Mouse (Mus musculus): ENCODE measurements around the gene Gm904. TPM values are rescaled to one million over a fixed set of nuclear protein-coding genes. Genes with fewer than 3 reads are reported as not detected.
"Not testable (repeated sequence)": the region's sequence is repeated elsewhere in the genome, so short reads cannot be mapped to it uniquely, and the experiment has no call there.

The Gm904 gene
- polyA plus RNA-seq (2015; fragmentation: Nextera tagmentation; extraction: Ambion mirVana) = not detected in 2 replicates

DNA sequence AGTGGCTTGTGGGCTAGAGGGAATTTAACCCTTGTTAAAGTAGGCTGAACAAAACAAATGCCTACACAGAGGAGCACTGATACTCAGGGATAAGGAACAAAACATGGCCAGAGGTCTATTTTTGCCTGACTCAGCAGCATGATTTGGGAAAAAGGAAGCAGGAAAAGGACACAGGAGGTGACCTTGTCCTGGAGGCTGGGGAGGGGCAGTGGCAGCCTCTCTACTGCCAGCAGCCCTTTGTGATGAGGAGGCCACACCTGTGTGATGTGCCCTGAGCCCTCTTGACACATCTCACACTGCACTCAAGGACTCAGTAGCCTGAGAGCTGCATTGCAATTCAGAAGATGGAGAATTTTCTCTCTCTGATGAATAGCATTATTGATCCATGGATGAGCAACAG is at the start of gene Gm904:
TSS of gene Gm904 (plus strand) at position 301 of the 400 bp plus-strand sequence.
- not testable (repeated sequence) for H3K4me3 ChIP-seq (ENCODE audit: low read depth, low read length); ATAC-seq (ENCODE audit: low read depth); H3K9ac ChIP-seq (ENCODE audit: low read depth, low read length); H3K27ac ChIP-seq (ENCODE audit: low read length); H3K4me1 ChIP-seq (ENCODE audit: control insufficient read depth, low read depth, low read length); H3K36me3 ChIP-seq (ENCODE audit: control insufficient read depth, insufficient read depth); H3K9me3 ChIP-seq (replicated peaks; ENCODE audit: control insufficient read depth, low read length); H3K4me2 ChIP-seq (ENCODE audit: low read depth, low read length); H3K27me3 ChIP-seq (ENCODE audit: control insufficient read depth, insufficient read depth, low read depth, low read length)

DNA sequence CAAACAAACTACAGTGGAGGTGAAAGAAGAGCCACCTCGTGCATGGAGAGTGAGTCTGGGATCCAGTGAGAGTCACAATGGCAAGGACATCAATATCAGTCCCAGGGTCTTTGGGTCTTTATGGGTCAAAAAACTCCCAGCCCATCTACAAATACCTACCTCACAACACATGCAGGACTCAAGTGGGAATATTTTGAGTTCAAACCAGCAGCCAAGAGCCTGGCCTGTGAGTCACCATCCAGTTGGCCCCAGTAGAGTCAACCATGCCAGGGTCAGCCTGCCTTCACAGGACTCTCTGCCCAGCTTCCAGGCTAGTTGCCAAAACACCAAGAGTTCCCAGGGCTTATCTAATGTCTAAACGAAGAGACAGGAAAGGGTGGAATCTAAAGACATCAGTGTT is 5.7 kb downstream of the Gm904 start:
- H3K27me3 ChIP-seq (ENCODE audit: control insufficient read depth, insufficient read depth, low read depth, low read length); H3K27ac ChIP-seq (ENCODE audit: low read length); H3K4me3 ChIP-seq (ENCODE audit: low read depth, low read length); H3K4me1 ChIP-seq (ENCODE audit: control insufficient read depth, low read depth, low read length); H3K36me3 ChIP-seq (ENCODE audit: control insufficient read depth, insufficient read depth); H3K4me2 ChIP-seq (ENCODE audit: low read depth, low read length); ATAC-seq (ENCODE audit: low read depth); H3K9me3 ChIP-seq (replicated peaks; ENCODE audit: control insufficient read depth, low read length); H3K9ac ChIP-seq (ENCODE audit: low read depth, low read length): not testable (repeated sequence)
- 53% methylated on average over 2 of the region's 2 CpGs for WGBS (ENCODE audit: insufficient replicate concordance)

Small RNA genes within 50 kb of the gene (microRNA-seq; reads per million reads assigned to microRNA genes)
- not detected for gene Gm23952
- not detected for gene Mir683-2

Other genes starting within 250 kb of the Gm904 start
- 3.7 and 3.9 TPM in 2 replicates for gene Fbxw17, start 225.4 kb upstream of the Gm904 start, polyA plus RNA-seq (2015; fragmentation: Nextera tagmentation; extraction: Ambion mirVana)
- not detected in 2 replicates for gene Gm47429, start 199.3 kb upstream of the Gm904 start, polyA plus RNA-seq (2015; fragmentation: Nextera tagmentation; extraction: Ambion mirVana)
- not detected in 2 replicates for gene Nutm2, start 175.9 kb upstream of the Gm904 start, polyA plus RNA-seq (2015; fragmentation: Nextera tagmentation; extraction: Ambion mirVana)
- gene Gm8765, start 55.1 kb downstream of the Gm904 start, polyA plus RNA-seq (2015; fragmentation: Nextera tagmentation; extraction: Ambion mirVana) = not detected in 2 replicates